In genomic region chr19:8692740-8693139, GRCm38 (mm10) we compare ENCODE assay signal across 23 mouse cellular contexts. TPM values are rescaled to one million over a fixed set of nuclear protein-coding genes. Genes with fewer than 3 reads are reported as not detected.
"Had no signal": no experiment of that assay in that cellular context is flagged by ENCODE, and none has a peak within 500 bp of the region (broad histone marks: within the 10 kb centered on the region; RNA-seq: fewer than 3 reads in every experiment).

No protein-coding gene starts in this region.

- H3K36me3 ChIP-seq: limb, embryonic 10.5 days; limb, embryonic 13.5 days; liver, embryonic 12.5 days; liver, embryonic 15.5 days; lung, embryonic 15.5 days; midbrain, embryonic 12.5 days; stomach, embryonic 15.5 days had no signal

- H3K9me3 ChIP-seq: limb, embryonic 10.5 days; limb, embryonic 13.5 days; liver, embryonic 12.5 days; liver, embryonic 15.5 days; lung, embryonic 15.5 days; megakaryocyte, embryonic 14.5 days; midbrain, embryonic 12.5 days; stomach, embryonic 15.5 days had no signal

- DNase-seq: kidney, adult 2 months; kidney, postnatal 10 days; kidney, postnatal 36 days; layer of hippocampus, postnatal 36 days; liver; lung, adult 18-20 months; lung, postnatal 10 days; lung, postnatal 36 days; right cerebral cortex, adult 18-20 months; right cerebral cortex, postnatal 25 days; spleen, adult 18-20 months; thymus, postnatal 25 days had no signal

- ATAC-seq: intestine, postnatal 0 days; liver, embryonic 12.5 days had no signal

- H3K27me3 ChIP-seq: limb, embryonic 13.5 days; liver, embryonic 15.5 days; lung, embryonic 15.5 days; midbrain, embryonic 12.5 days; stomach, embryonic 15.5 days had no signal

- H3K4me3 ChIP-seq: limb, embryonic 10.5 days; limb, embryonic 13.5 days; liver, embryonic 12.5 days; liver, embryonic 15.5 days; lung, embryonic 15.5 days; megakaryocyte, embryonic 14.5 days; midbrain, embryonic 12.5 days; stomach, embryonic 15.5 days had no signal

- H3K9ac ChIP-seq: limb, embryonic 13.5 days; liver, embryonic 12.5 days; liver, embryonic 15.5 days; lung, embryonic 15.5 days; midbrain, embryonic 12.5 days; stomach, embryonic 15.5 days had no signal

- H3K27ac ChIP-seq: limb, embryonic 10.5 days; limb, embryonic 13.5 days; liver, embryonic 12.5 days; liver, embryonic 15.5 days; lung, embryonic 15.5 days; midbrain, embryonic 12.5 days; stomach, embryonic 15.5 days had no signal

- H3K4me2 ChIP-seq: limb, embryonic 13.5 days; liver, embryonic 12.5 days; liver, embryonic 15.5 days; lung, embryonic 15.5 days; midbrain, embryonic 12.5 days; stomach, embryonic 15.5 days had no signal

- H3K4me1 ChIP-seq: limb, embryonic 10.5 days; limb, embryonic 13.5 days; lung, embryonic 15.5 days; stomach, embryonic 15.5 days had no signal

RNA-seq across cellular contexts. Expression of gene Chrm1, which starts 29.2 kb away (rescaled TPM):
- polyA plus RNA-seq: kidney, embryonic 14.5 days; liver, embryonic 12.5 days had no signal

RNA-seq across cellular contexts. Expression of gene 1700092M07Rik, which starts 47.8 kb away (rescaled TPM):
- total RNA-seq: left cerebral cortex, postnatal 14 days had no signal
